Mouse (Mus musculus) G1E (cell line): ENCODE measurements around the gene Dnase1l3. TPM values are rescaled to one million over a fixed set of nuclear protein-coding genes. Genes with fewer than 3 reads are reported as not detected.

Experiments used
- ATAC-seq: 2 replicates; pipeline ENCODE4 v1.8.0; 2016; ENCODE audit warnings: mild to moderate bottlenecking; ENCODE audit not compliant: insufficient number of reproducible peaks, poor library complexity, low FRiP score, severe bottlenecking; ENCODE audit errors: extremely low read depth
- DNase-seq: peaks from one replicate; pipeline ENCODE4 v3.0.0; 2012; ENCODE audit warnings: low spot score
- H3K27me3 ChIP-seq: 2 replicates; pipeline ENCODE4 v1.6.1; 2012; ENCODE audit warnings: mild to moderate bottlenecking, low read length, inconsistent platforms; ENCODE audit not compliant: insufficient read depth
- H3K36me3 ChIP-seq: replicated peaks from 2 replicates; pipeline ENCODE3; 2012; ENCODE audit warnings: mild to moderate bottlenecking, inconsistent platforms
- H3K4me1 ChIP-seq: 2 replicates; pipeline ENCODE4 v1.6.1; 2012; ENCODE audit warnings: low read depth, low read length, inconsistent platforms, mixed read lengths; ENCODE audit not compliant: insufficient read depth
- H3K4me3 ChIP-seq: 2 replicates; pipeline ENCODE4 v1.5.1; 2012; ENCODE audit warnings: low read depth, mild to moderate bottlenecking, inconsistent platforms, low read length, moderate library complexity, mixed read lengths
- H3K9me3 ChIP-seq: replicated peaks from 2 replicates; pipeline ENCODE4 v1.6.1; 2012; ENCODE audit warnings: inconsistent platforms
- CTCF ChIP-seq: IDR thresholded peaks from 2 replicates; pipeline ENCODE4 v1.5.1; 2012; ENCODE audit warnings: low read depth, low read length, inconsistent platforms, mixed read lengths
- GATA1 ChIP-seq: IDR thresholded peaks from 2 replicates; pipeline ENCODE4 v1.6.1; 2012; ENCODE audit warnings: borderline replicate concordance, low read length, inconsistent platforms, mixed read lengths
- GATA2 ChIP-seq: IDR thresholded peaks from 2 replicates; pipeline ENCODE4 v1.6.1; 2012; ENCODE audit warnings: low read depth, low read length, inconsistent platforms, borderline replicate concordance
- POLR2AphosphoS5 ChIP-seq: IDR thresholded peaks from 2 replicates; pipeline ENCODE4 v1.6.1; 2012; ENCODE audit warnings: low read depth, low read length, inconsistent platforms; ENCODE audit not compliant: insufficient replicate concordance
- TAL1 ChIP-seq: conservative IDR thresholded peaks from 2 replicates; pipeline ENCODE4 v1.6.1; 2012; ENCODE audit warnings: low read depth, low read length, inconsistent platforms, mixed read lengths
- polyA plus RNA-seq: library from polyadenylated mRNA; stranded (reverse); fragments of >175 nt; gene quantifications from 2 replicates; pipeline ENCODE4 v1.2.3, GENCODE M21; 2012
- total RNA-seq, 2 experiments: library from RNA; stranded (forward) in 1 of 2; stranded (reverse) in 1 of 2; fragments of 200-1000 nt in 1 of 2; fragments of >200 nt in 1 of 2; fragmentation: Nextera tagmentation in 1 of 2; gene quantifications; 2 replicates each; pipeline ENCODE4 v1.2.3; 2014 to 2017

The Dnase1l3 gene
- total and polyA plus RNA-seq, 3 experiments: 0.05 TPM; not detected in 2

- H3K9me3 ChIP-seq: no peaks in the 10 kb centered on the region
- DNase-seq (no peak), ATAC-seq (no peak)
- peaks cover 4% of the 10 kb centered on the region; the same call in 1 of the 2 replicates for H3K27me3 ChIP-seq
- TF ChIP-seq GATA2 (no peak), GATA1 (no peak), POLR2AphosphoS5 (no peak), CTCF (no peak)
- H3K36me3 ChIP-seq: peaks cover 8% of the 10 kb centered on the region
- peaks cover 61% of the 10 kb centered on the region for H3K4me1 ChIP-seq
- H3K4me3 ChIP-seq: no peak overlapping the region
These were observed 57.2 kb downstream of the Dnase1l3 start for GRCm38 (mm10) chr14:7937052-7937630.

GRCm38 (mm10) chr14:7934166-7934565 is 60.2 kb downstream of the Dnase1l3 start:
- H3K36me3 ChIP-seq: peaks cover 6% of the 10 kb centered on the region
- ATAC-seq (no peak), DNase-seq (no peak)
- H3K4me1 ChIP-seq: peaks cover 60% of the 10 kb centered on the region
- peaks cover 4% of the 10 kb centered on the region; the same call in 1 of the 2 replicates for H3K27me3 ChIP-seq
- H3K4me3 ChIP-seq: no peak overlapping the region; the same call in 1 of the 2 replicates
- H3K9me3 ChIP-seq: no peaks in the 10 kb centered on the region
- TF ChIP-seq GATA1: no peak

- peaks cover 67% of the 10 kb centered on the region for H3K4me1 ChIP-seq
- DNase-seq (no peak), ATAC-seq (no peak)
- no peaks in the 10 kb centered on the region for H3K9me3 ChIP-seq
- peaks cover 4% of the 10 kb centered on the region; the same call in 1 of the 2 replicates for H3K27me3 ChIP-seq
- H3K4me3 ChIP-seq: no peak overlapping the region
- TF ChIP-seq POLR2AphosphoS5 (no peak), CTCF (no peak), TAL1 (no peak), GATA2 (no peak)
- peaks cover 6% of the 10 kb centered on the region for H3K36me3 ChIP-seq
These were observed 62.2 kb downstream of the Dnase1l3 start for GRCm38 (mm10) chr14:7932151-7932550.

DNA sequence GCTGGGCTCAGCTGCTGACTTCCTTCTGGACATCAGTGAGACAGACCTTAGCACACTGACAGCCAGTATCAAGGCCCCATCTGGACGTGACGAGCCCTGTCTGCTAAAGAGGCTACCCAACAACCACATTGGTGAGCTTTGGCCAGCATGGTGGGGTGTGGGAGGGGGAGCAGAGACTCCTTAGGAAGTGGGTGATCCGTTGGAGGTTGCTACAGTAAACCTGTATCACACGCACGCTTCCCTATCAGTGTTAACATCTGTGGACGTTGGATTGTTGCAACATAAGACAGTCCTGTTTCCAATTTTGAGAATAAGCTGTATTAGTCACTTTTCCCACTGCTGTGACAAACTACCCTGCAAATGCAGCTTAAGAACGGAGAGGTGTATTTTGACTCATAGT is 65.3 kb downstream of the Dnase1l3 start:
- DNase-seq (no peak), ATAC-seq (peak; percentile 78)
- peak; percentile 26; the same call in 1 of the 2 replicates for TF ChIP-seq TAL1
- TF ChIP-seq CTCF: no peak
- H3K4me3 ChIP-seq: peak overlapping the region; percentile 37; the same call in 1 of the 2 replicates
- H3K4me1 ChIP-seq: peaks cover 60% of the 10 kb centered on the region
- H3K27me3 ChIP-seq: peaks cover 6% of the 10 kb centered on the region; the same call in 1 of the 2 replicates
- peaks cover 6% of the 10 kb centered on the region for H3K36me3 ChIP-seq
- no peaks in the 10 kb centered on the region; the same call in 1 of the 2 replicates for H3K9me3 ChIP-seq

GRCm38 (mm10) chr14:7928362-7928761 is 66.0 kb downstream of the Dnase1l3 start:
- peaks cover 4% of the 10 kb centered on the region for H3K36me3 ChIP-seq
- H3K27me3 ChIP-seq: peaks cover 7% of the 10 kb centered on the region; the same call in 1 of the 2 replicates
- H3K4me1 ChIP-seq: peaks cover 55% of the 10 kb centered on the region
- TF ChIP-seq GATA2 (no peak), GATA1 (no peak), POLR2AphosphoS5 (no peak), CTCF (no peak), TAL1 (no peak)
- DNase-seq (no peak), ATAC-seq (no peak)
- H3K9me3 ChIP-seq: no peaks in the 10 kb centered on the region; the same call in 1 of the 2 replicates
- H3K4me3 ChIP-seq: no peak overlapping the region

DNA sequence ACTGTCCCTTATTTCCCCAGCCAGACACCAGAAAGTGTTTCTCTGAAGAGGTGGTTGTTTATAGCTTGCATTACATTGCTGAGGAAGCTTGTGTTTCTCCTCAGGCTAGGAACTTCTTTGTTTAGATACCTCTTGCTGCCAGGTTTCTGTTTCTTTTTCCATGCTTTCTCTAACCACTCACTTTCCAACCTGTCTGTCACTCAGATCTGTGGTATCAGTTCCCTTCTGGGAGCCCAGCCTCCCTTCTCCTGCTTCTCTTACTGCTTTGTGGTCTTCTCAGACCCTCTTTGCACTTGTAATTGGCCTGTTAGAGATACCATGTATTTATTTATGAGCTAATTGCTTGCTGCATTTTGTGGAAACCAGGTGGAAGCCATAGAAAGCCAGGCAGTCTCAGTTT is 70.7 kb downstream of the Dnase1l3 start:
- Histone ChIP-seq H3K9me3 (no peaks in the 10 kb centered on the region; the same call in 1 of the 2 replicates), H3K36me3 (peaks cover 8% of the 10 kb centered on the region), H3K27me3 (peaks cover 7% of the 10 kb centered on the region; the same call in 1 of the 2 replicates), H3K4me3 (no peak overlapping the region), H3K4me1 (peaks cover 44% of the 10 kb centered on the region)
- no peak for DNase-seq
- TF ChIP-seq GATA1 (no peak), GATA2 (no peak), POLR2AphosphoS5 (no peak)
- no peak for ATAC-seq

DNA sequence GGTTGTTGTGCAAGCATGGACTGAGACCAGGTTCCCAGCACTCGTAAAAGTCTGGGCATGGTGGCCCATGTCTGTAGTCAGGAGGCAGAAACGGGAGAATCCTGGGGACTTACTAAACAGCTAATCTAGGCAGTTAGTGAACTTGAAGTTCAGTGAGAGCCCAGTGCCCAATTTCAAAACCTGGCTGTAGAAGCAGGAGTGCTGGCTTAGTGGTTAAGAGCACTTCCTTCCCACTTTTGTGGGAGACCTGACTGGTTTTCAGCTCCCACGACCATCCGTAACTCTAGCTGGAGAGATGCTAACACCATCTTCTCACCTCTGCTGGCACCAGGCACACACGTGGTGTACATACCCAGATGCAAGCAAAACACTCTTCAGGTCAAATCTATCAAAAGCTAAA is 72.9 kb downstream of the Dnase1l3 start:
- TF ChIP-seq GATA1 (no peak), CTCF (no peak), GATA2 (no peak), POLR2AphosphoS5 (no peak), TAL1 (no peak)
- H3K4me1 ChIP-seq: peaks cover 51% of the 10 kb centered on the region
- peaks cover 10% of the 10 kb centered on the region for H3K36me3 ChIP-seq
- no peaks in the 10 kb centered on the region; the same call in 1 of the 2 replicates for H3K9me3 ChIP-seq
- no peak for DNase-seq
- H3K4me3 ChIP-seq: no peak overlapping the region
- ATAC-seq: no peak
- peaks cover 5% of the 10 kb centered on the region; the same call in 1 of the 2 replicates for H3K27me3 ChIP-seq
